Mouse (Mus musculus) v-Abl transformed pro-B cells (cell line): Measurements from ENCODE around the gene Dnm1.

ENCODE experiments used
- in situ Hi-C, 2 experiments: fragments of 400-800 bp; cut with MboI; formaldehyde crosslinking; loops; one replicate each; pipeline ENCODE4 v1.15.1; 2025; ENCODE audit not compliant: unreplicated experiment in 2 of 2

The Dnm1 gene

DNA sequence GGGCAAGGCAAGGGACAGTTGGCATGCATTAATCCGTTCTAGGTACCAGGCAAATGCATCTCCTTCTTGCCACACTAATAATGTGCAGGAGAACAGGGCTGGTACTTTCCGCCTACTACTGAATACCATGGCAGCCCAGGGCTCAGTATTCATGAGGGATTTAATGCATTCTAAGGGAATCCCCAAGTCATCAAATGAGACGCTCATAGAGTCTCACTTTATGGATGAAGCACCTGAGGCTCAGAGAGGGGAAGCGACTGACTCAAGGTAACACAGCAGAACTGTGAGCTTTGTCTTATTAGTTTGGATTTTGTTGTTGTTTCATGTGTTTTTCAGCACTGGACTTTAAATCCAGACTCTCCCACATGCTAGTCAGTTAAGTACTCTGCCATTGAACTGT lies 11.1 kb downstream of the Dnm1 start:
- in situ Hi-C loops = no loop called here

GRCm38 (mm10) chr2:32341634-32341939 lies 11.6 kb downstream of the Dnm1 start:
- in situ Hi-C loops = no loop called here

DNA sequence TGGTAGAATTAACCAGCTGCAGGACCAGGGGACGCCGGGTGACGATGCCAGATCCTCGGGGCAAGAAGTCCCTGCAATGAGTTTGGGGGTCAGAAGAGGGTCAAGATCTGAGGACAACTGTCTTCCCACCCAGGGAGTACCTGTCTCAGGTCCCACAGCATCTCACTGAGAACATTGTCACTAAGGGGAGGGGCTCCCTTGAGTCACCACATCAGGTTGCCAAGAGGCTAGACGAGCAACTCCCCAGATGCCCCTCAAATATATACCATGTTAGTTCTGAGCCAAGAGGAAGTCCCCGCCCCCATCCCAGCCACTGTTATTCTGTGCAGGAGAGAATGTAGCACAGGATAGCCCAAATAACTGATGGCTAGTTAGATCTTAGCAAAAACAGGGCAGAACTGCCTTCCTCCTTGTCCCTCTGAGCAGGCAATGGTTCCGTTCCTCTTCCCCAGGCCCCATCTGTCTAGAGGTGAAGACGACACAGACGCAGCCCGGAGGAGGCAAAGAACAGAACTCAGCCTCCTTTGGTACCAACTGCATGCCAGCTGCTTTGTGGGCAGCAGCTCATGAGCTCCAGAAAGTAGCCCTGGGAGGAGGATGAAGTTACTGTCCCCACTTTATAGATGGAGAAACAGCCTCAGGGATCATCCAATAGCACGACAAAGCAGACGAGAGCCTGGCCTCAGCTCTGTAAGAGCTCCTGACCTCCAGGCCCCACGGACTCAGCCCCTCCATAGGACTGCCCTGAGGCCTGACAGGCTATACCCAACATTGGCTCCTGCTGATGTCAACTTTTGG lies 12.1 kb downstream of the Dnm1 start:
- in situ Hi-C loops = no loop called here

DNA sequence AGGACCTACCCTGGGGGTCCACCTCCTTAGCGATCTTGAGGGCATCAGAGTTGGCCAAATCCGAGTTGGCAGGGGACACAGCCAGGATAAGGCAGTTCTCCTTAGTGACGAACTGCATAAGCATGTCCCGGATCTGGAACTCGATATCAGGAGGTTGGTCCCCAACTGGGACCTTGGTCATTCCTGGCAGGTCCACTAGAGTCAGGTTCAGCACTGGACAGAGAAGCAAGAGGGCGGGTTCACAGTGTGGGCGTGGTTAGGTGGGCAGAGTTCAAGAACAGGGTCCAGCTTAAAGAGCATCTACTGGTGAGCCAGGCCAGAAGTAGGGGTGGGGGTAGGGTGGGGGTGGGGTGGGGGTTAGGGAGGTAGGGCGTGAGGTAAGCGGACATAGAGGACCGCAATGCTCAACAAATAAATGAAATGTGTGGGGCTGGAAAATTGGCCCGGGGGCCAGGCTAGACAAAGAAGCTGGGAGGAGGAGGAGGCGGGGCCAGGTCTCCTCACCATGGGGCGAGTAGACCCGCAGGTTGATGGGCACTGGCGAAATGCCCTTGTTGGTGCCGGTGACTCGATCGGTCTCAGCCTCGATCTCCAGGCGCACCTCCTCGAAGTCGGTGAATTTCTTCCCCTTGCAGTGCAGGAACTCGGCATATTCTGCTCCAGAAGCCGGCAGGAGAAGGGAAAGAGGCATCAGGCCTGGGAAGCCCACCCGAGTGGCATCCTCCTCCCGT lies 13.1 kb downstream of the Dnm1 start:
- in situ Hi-C loops = no loop called here

DNA sequence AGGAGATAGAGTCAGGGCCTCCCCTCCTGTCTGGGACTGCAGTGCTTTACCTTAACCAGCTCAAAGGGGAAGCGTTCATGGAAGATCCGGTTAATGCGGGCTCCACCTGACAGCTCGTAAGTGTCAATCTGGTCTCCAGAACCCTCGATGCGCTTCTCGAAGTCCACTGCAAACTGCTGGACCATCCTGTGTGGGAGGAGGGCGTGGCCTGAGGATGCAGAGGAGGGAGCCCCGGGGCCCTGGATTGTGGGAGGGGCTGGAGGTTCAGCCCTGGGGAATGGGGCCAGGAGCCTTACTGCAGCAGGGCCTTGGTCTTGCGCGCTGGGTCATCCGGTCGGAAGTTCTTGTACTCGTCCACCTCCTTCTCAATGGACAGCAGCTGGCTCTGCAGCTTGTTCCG lies 17.2 kb downstream of the Dnm1 start:
- in situ Hi-C loops = no loop called here

GRCm38 (mm10) chr2:32332159-32332558 lies 21.0 kb downstream of the Dnm1 start:
- in situ Hi-C loops = no loop called here

GRCm38 (mm10) chr2:32329531-32329930 lies 23.6 kb downstream of the Dnm1 start:
- in situ Hi-C loops = no loop called here

GRCm38 (mm10) chr2:32328911-32329460 lies 24.2 kb downstream of the Dnm1 start:
- in situ Hi-C loops = no loop called here

DNA sequence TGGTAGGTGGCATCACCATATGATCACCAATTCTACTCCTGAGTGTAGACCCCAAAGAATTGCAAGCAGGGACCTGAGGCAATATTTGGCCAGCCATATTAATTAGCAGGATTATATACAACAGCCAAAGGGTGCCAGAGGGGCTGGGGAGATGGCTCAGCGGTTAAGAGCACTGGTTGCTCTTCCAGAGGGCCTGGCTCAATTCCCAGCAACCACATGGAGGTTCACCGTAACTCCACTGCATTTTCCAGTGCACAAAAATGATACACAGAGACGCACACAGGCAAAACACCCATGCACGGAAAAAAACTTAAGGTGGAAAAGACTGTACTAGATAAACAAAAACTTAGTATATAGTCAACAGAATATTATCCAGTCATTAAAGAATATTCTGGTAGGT lies 25.9 kb downstream of the Dnm1 start:
- in situ Hi-C loops = no loop called here

GRCm38 (mm10) chr2:32325342-32325741 lies 27.8 kb downstream of the Dnm1 start:
- in situ Hi-C loops = no loop called here

DNA sequence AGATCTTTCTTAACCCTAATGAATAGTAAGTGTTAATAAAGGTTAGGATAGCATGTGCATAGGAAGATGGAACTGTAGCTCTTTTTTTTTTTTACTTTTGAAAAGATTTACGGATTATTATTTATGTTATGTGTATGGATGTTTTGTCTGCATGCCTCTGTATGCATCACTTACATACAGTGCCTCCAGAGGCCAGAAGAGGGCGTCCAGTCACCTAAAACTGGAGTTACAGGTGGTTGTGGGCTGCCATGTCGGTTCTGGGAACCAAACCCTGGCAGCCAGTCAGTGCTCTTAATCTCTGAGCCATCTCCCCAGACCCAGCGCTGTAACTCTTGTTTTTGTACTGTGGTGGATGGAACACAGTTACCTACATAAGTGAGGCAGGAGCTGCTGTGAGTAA lies 28.8 kb downstream of the Dnm1 start:
- in situ Hi-C loops = no loop called here

DNA sequence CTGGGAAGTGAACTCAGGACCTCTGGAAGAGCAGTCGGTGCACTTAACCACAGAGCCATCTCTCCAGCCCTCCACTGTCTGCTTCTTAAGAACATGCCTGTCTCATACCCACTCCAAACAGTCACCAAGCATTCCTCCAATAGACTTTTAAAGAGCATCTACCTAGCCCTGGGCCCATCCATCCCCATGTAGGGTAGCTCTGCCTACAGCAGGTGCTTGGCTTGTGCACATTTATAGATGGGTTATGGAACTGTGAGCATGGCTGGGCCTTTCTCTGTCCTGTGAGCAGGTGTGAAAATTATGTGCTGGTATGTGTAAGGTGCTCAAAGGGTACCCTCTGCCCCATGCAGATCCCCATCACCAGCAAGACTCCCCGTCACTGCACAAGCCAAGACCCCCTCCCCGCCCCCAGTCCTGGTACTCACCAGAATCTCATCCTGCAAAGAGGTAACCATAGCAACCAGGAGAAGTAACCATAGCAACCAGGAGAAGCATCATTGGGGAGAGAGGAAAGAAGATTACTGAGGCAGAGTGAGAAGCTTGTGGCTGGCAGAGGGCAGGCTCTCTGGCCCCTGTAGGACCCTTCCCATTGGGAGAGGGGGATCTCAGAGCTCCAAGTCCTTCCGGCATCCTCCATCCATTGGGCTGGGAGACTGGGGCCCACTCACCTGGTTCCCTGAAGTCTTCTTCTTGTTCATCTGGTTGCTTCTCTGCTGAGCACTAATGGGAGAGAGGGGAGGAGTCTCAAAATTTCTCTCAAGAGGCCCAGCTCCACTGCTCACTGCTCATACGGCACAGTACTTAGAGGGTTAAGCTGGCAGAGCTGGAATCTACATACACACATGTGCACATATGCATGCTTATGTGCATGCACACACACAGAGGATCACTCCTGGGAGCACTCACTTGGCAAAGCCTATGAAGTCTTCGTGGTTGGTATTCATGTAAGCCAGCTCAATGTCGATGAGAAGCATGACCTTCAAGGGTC lies 30.1 kb downstream of the Dnm1 start:
- in situ Hi-C loops = no loop called here

GRCm38 (mm10) chr2:32321591-32322298 lies 31.4 kb downstream of the Dnm1 start:
- in situ Hi-C loops = no loop called here

GRCm38 (mm10) chr2:32320721-32321120 lies 32.4 kb downstream of the Dnm1 start:
- in situ Hi-C loops = no loop called here

DNA sequence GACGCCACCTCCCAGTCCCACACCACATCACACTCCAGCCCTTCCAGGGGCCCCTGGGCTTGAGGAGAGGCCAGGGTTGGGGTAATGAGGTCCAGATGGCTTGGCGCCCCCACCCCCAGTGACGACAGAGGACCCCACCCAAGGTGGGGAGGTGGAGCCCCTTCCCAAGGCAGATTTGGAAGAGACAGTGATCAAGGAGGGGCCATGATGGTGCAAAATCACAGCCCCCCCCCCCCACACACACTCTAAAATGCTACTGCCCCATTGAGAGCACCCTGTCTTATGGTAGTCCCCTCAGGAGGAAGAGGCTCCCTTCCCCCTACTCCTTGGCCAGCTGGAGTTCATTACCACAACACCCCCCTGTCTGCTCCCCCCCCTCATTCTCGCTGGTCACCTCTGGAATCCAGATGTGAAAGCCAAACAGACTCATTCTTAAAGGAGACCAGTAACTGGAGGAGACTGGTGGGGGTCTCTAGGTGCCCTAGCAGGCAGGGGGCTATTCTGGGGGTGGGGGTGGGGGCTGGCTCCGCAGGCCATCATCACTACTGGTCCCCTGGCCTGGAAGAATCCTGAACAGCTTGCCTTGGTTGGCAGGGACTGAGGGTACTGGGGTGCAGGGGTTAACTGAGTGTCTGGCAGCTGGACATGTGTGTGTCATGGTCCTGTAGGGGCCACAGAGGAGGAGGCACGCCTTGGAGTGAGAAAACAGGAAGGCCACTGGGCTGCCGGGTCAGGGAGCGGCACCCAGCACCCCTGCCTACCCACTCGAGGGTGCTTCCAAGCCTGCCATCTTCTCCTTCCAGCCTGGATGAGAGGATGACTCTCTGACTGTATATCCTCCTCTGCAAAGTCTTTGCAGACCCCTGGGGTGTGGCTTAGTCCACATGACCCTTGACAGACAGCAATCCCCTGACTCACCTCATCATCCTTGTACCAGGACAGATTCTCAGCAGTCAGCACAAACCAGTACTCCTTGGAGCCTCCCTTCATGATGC lies 33.3 kb downstream of the Dnm1 start:
- in situ Hi-C loops = no loop called here

DNA sequence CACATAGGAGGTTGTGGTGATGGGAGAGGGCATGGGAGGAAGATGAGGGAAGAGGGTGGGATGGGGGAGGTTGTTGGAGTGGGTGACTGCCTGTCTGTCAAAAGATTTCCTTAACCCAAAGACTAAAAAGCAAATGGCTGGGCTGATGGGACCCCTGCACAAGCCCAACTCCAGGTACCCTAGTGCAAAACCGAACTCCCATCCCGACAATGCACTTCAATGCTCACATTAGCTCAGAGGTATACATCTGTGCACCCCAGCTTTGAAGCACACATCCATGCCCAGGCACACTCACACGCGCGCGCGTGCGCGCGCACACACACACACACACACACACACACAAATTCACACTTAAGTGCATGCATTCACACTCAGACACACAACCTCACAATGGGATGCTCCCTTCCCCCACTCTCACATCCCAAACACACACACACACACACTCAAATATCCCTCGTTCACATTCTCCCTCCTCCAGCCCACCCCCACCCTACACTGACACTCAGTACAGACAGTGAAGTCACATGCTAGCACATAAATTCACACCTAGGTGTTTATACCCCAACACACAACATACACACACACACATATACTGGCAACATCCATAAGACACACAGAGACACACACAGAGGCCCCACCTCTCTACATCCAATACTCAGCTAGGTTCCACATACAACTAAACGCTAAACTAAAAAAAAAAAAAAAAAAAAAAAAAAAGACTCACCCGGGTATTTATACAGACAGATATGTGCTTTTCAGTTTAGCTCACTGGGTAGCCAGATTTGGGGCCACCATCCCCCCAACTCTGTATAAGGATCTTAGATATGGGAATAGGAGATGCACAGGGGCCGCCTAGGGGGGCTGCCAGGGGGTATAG lies 34.2 kb downstream of the Dnm1 start:
- in situ Hi-C loops = no loop called here

GRCm38 (mm10) chr2:32317791-32318417 lies 35.2 kb downstream of the Dnm1 start:
- in situ Hi-C loops = no loop called here
